Mouse (Mus musculus) c-Kit-positive CD71-positive TER-119-positive erythroid progenitor cells, embryonic 14.5 days (primary cell): ENCODE measurements at regions not wholly inside any gene's neighbourhood (a gene's known extent, or its start where the extent isn't known, plus 50 kb on each side); places are given as distances from the start of the nearest gene placed in this dataset.

Experiments
- DNase-seq: peaks from one replicate; pipeline ENCODE4 v3.0.0-alpha.2; 2013; ENCODE audit warnings: low spot score

DNA sequence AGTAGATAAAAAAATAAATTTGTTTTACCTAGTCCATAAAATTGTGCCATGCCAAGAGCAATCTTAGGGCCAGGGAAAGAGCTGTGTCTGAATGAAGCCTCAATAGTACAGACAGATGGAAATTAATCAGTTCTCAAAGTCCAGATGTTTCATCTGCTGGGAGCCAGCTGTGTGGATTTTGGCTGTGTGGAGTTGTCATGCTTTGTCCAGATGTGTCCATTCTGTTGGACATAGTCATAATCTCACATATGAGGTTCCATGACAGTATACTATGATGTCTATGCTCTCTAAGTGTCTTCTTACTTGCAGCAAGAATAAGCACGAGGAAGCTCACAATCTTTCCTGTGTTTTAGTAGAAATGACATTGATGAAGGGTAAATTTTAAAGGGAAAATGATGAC is 105.8 kb upstream of the 4933415F23Rik start:
- no peak for DNase-seq

DNA sequence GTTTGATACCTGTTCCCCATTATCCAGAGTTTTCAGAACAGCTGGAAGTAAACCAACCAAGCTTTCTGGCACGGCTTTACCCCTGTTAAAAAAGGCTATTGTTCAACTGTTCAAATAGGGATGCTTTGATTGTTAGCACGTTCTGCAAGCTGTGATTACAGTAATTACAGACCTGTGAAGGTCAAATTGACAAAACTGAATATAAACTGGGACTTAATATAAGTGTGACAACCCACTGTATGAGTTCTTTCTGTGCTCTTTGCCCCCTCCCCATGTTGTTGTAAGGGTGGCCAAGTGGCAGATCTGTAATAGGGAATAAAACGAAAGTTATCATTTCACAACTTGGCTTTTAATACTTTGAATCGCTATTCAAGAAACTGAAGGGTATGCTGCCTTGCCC is 105.0 kb upstream of the 4933415F23Rik start:
- DNase-seq = no peak

DNA sequence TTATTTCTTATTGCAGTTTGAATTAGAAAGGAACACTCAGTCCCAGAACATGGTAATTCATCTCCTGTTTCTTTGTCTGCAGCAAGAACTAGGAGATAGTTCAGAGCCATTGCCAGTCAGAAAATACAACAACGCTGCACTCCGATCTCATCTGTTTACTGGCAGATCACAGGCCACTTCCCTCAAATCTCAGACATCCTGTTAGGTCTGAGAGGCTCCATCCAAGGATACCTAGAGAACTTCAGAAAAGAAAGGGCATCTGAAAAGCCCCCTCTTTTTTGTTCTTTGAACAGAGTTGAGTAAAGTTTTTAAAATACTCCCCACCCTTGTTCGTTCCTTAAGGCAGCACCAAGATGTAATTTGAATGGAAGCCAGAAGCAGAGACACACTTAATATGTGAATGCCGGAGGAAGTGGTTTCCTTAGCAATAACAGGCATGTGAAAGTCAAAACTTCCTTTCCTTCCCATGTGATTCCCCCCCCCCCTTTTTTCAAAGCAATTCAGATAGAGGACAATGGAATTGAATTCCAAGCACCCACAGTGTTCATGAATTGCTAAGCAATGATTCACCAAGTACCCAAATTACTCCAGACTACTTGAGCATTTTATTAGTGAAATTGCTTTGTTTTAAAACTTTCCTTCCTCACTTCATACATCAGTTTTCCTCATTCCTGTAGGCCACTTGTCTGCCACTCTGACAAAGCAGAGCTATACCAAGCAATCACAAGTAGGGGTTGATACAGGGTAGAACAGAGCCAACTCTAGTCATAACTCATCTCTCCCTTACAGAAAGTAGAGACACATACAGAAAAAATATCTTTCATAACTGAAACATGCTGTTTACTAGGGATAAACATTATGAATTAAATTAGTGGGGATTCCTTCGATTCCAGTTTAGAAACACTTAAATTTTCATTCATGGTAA is 100.7 kb upstream of the 4933415F23Rik start:
- DNase-seq = no peak

GRCm38 (mm10) chr1:23200460-23200859 is 98.4 kb upstream of the 4933415F23Rik start:
- DNase-seq = no peak

- DNase-seq = no peak
Measured at GRCm38 (mm10) chr1:23190316-23191005, 88.4 kb upstream of the 4933415F23Rik start.

DNA sequence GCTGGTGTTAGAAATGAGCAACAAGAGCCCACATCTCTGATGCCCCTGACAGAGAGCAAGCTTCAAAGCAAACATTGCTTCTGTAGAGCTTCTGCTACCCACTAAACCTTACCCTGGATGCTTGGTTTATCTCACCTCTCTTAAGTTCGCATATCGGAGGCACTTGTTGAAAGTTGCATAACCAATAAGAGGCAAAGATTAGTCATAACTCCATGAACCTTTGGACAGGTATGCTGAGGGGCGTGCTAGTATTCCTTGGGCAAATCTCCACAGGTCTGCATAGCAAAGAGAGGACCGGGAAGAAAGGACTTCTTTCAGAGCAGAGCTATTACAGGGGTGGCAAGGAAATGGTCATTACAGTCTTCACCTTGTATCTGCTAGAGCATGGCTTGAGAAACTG is 87.7 kb upstream of the 4933415F23Rik start:
- DNase-seq = no peak

DNA sequence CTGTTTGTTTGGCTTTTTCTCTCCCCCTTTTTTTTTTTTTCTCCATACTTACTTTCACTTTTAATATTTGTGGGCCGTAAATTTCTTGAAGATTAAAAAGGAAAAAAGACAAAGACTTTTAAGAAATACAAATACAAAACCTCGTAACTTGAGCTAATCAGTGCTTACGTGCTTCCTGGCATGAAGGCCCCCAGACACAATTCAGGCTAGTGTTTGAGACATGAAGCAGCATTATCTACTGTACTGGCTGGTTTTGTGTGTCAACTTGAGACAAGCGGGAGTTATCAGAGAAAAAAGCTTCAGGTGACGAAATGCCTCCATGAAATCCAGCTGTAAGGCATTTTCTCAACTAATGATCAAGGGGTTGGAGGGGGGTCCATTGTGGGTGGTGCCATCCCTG is 86.2 kb upstream of the 4933415F23Rik start:
- DNase-seq = no peak

DNA sequence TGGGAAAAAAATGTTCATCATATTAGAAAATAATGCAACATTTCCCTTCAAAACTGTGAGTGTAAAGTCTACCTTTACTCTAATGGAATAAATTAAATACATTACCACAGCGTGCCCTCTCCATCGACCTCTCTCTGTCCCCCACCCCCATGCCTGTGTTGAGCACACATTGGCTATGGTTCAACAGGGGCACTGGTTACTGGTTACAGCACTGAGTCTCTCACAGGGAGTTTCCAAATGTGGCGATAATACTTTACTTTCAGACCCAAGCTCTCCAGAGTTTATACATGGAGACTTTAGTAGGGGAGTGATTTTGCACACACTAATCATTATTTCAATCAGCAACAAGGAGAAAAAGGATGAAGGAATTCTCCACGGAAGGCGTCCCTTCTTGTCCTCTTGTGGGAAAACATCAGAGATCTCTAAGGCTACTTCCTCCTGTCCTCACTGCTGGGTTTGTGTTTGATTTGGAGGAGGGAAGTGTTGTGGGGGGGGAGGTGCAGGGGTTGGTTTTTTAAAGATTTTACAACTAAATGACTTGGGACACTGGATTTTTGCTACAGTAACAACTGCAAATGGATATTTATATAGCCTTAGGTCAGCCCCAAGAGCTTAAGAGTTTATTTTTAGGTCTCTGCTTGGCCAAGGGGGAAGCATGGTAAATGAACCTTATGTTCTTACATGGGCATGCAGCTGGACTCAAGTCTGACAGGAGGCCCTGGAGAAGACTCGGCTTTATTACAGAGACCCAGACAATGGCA is 85.6 kb upstream of the 4933415F23Rik start:
- no peak for DNase-seq

DNA sequence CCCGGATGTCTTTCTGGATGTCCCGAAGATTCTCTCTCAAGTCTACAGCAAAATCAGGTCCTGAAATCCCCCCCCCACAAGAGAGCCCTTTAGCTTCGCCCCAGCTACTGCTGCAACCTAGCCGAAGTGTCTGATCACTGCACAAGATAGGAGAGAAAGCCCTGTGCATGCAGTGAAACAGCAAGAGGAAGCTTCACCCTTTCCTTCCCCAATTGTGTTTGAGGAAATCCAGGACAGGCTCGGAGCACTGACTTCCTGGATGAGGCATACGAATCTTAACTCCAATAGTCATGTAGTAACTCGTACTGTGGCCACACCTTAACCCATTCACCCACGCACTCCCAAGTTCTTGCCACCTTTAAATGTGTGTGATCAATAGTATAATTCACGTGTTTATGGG is 82.7 kb upstream of the 4933415F23Rik start:
- DNase-seq = no peak

- DNase-seq = no peak
Measured at GRCm38 (mm10) chr1:23182541-23182940, 80.5 kb upstream of the 4933415F23Rik start.

GRCm38 (mm10) chr1:23178335-23178974 is 76.4 kb upstream of the 4933415F23Rik start:
- no peak for DNase-seq

- DNase-seq = no peak
Measured at GRCm38 (mm10) chr1:23174022-23174421, 72.0 kb upstream of the 4933415F23Rik start.

GRCm38 (mm10) chr1:23173054-23173802 is 71.2 kb upstream of the 4933415F23Rik start:
- DNase-seq = no peak

DNA sequence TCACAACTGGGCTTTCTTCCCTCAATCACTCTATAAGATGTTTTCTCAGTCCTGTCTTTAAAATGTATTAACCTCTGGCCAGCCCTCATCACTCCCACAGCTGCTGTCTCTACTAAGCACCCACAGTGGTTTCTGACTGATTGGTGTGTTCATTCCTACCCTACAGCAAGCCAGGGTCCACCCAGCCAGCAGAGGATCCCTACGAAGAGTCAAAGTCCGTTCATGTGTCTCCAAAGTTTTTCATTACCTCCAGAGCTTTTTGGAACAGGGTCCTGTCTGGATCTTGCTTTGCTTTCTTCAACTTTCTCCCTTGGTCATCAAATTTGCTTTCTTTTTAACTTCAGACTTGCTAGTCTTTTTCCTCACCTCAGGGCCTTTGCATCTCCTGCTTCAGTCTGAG is 69.3 kb upstream of the 4933415F23Rik start:
- DNase-seq = no peak

GRCm38 (mm10) chr1:23170711-23171110 is 68.7 kb upstream of the 4933415F23Rik start:
- no peak for DNase-seq

DNA sequence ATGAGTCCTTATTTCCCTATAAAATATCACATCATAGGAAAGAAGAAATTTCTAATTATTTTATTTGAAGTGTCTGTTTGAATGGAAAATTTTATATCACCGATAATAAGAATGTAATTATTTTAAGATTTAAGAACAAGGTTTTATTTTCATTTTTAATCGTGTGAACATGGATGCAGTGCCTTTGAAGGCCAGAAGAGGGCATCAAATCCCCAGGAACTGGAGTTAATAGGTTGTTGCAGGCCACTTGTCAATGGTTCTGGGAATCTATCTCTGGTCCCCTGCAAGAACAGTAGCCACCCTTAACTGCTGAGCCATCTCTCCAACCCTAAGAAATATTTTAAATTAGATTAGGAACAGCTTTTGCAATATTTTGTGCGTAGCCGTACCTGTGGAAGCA is 66.5 kb upstream of the 4933415F23Rik start:
- DNase-seq = no peak

DNA sequence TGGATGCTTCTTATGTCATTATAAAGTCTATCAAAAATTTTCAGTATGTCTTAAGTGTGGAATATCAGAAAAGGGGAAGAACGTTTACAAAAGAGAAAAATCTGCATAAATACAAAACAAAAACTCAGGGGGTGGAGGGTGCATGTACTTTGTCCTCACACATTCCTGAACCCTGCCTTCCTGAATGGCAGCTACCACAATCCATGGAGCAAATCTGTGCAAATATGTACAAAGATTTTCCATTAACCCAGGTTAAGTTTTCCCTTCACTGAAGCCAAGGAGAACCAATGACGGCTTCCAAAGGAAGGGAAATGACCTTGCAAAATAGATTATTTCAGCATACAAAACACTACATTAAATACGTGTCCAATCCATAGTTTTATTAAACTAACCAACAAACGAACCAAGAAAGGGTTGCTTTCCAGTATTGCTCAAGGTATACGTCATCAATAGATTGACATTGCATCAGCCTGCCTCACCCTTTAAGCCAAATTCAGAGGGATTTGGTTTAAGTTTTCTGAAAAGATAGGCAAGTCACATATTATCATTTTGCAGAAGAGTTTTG is 61.4 kb upstream of the 4933415F23Rik start:
- no peak for DNase-seq

DNA sequence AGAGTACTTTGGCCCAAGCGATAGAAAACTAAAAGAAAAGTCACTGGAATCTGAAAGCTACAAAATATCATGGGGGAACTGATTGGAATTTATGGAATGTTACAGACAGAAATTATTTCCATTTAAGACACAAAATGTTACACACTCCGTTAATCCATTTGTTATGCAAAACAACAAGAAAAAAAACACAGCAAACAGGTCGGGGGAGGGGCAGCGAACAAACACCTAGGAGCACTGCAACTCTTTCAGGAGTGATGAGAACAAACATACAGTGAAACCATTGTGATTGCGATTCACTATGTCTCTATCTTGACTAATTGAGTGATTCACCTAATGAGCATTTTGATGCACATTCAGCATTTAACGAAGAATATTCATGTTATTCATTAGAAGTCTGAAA is 60.7 kb upstream of the 4933415F23Rik start:
- no peak for DNase-seq
